Mouse (Mus musculus) adrenal gland (tissue): ENCODE measurements at regions not wholly inside any gene's neighbourhood (a gene's known extent, or its start where the extent isn't known, plus 50 kb on each side); places are given as distances from the start of the nearest gene placed in this dataset.

Experiments
- intact Hi-C: fragments of 180-260 bp; cut with DNase I; formaldehyde crosslinking; loops from one replicate; pipeline ENCODE4 v1.15.1; 2025
- microRNA-seq, 2 experiments: library from miRNA; unstranded; fragments of <30 nt; microRNA quantifications; one replicate each; pipeline ENCODE4; 2019

DNA sequence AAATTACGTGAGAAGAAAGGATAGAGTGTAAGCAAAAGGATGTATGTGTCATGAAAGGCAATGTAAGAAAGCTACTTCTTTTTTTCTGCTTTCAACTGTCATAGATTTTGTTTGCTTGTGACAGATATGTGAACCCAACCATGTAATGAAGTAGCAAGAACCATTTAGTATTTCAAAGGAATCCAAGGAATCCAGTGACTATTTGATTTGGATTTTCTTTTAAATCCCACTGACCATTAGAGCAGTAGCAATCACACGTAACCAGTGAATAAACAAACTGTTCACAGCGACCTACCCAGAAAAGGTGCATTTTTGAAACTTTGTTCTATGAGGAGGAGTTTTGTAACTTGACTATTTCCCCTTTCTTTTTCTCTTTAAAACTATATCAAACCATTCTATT, 981.2 kb upstream of the Luzp2 start:
- intact Hi-C loops, result no loop called here

DNA sequence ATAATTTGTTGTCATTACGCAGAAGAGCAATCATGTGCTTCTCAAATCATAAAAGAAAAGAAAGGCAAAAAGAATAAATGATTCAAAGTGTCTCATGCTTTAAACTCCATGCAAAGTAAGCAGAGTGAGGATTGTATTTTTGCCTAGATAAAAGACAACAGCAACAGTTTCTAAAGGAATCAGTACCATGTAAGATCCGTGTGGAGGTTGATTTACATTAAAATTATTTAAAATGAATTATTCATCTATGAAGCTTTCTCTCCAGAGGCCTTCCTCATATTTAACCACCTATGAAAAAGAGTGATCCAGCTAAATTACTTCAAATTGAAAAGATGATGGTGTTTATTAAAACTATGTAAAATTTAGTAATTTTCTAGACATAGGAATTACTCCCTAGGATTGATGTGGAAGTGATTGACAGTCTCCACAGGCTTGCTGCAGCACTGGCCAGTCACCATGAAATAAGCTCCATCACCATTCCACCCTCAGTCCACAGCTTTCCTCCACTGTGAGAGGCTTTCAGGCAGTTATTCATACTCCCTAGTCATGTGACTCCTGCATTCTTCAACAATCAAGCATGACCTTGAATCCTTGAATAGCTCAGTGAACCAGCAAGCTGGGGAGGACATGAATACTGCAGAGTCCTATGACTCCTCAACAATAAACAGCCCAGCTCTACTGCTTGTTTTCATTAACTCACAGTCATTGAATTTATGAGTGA, 962.7 kb upstream of the Luzp2 start:
- intact Hi-C loops, result no loop called here

DNA sequence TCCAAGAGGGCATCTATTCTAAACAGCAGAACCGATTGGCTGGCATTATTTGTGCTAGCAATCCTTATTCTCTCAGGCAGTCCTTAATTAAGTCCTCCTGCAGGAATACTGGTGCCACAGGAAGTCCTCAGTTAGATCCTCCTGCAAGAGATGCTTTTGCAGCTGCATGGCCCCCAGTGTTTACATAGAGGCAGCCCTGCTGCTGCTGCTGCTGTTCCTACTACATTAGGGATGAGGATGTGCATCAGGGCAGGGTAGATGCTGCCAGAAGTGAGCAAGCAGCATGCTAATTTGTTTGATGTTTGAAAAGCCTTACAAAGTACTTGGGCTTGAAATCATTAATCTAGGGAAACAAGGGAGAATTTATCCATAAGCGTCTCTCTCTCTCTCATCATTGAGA, 922.3 kb upstream of the Luzp2 start:
- intact Hi-C loops, result no loop called here

DNA sequence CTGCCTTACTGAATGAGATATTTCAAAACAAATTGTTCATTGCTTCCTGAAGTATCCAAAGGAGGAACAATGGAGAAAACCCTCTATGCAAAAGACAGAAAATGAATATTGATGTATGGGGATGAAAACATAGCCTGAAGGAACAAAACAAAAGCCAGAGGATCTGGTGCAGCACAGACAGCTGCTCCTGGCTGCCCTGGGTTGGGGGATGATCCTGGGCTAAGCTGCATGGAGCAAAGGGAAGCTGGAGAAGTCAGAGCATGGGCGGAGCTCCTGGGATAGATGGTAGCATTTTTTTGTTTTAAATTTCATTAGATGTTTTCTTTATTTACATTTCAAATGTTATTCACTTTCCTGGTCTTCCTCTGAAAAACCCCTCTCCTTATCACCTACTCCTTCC, 879.6 kb upstream of the Luzp2 start:
- intact Hi-C loops, result no loop called here

DNA sequence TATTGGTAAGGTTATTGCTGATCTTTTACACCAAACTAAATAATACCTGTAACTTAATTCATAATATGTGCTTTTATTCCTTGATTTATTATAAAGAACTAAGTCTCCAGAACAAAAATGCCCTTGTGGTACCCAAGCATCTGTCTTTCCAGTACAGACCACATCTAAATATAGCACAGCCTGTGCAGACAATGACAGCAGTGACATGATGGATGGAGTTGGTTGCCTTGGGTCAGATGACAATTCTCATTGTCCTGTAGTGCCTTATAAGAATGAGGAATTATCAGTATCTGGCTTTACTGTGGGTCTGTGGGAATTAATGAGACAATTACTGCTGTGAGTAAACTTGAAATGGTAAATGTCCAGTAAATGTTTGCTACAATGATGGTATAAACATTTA, 859.8 kb upstream of the Luzp2 start:
- intact Hi-C loops, result no loop called here

DNA sequence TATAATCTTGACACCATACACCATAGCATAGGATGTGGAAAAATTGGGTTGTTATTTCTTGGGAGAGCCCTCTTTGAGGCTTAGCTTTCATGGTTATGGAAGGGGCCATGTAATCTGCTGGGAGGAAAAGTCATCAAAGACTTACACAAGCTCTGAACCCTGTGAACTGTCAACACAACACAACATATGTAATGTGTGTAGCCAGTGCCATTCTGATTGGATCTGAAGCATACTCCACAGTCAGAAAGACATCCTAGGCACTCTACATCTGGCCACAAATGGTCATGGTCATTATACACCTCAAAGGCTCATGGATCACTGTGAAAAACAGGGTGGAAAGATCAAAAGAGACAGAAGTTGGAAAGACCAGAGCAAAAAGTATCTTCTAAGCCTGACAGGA, 839.3 kb upstream of the Luzp2 start:
- intact Hi-C loops, result loop anchor here (5.0 kb wide), 1 partner anchor 1994 kb away; no protein-coding TSS in a partner anchor

DNA sequence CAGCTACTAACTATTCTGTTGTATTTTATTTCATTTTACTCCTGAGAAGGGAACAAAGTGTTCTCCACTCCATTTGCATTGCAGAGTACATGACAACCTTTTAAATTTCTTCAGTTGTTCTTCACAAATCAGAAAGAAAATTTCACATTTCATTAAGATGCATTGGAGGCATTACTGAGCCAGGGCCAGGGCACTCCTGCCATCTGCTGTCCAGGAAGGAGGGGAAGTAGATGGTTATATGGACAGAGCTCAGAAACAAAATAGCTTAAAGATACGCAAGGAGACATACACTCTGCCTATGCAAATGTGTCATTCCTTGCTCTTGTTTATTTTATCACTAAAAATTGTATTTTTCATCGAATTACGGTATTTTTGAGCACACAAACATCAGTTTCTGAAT, 826.6 kb upstream of the Luzp2 start:
- intact Hi-C loops, result no loop called here

Small RNA genes lying in the stretch of these regions (microRNA-seq; reads per million reads assigned to microRNA genes)
- gene Gm27921 (0 reads per million in 2 experiments), gene Mir6238 (0 reads per million in 2 experiments)
